Mouse (Mus musculus): Measurements from ENCODE around the gene Gm5936. TPM values are rescaled to one million over a fixed set of nuclear protein-coding genes. Genes with fewer than 3 reads are reported as not detected.
"Not testable (repeated sequence)": the region's sequence is repeated elsewhere in the genome, so short reads cannot be mapped to it uniquely, and the experiment has no call there.

Gene Gm5936
- polyA plus RNA-seq (2015; fragmentation: Nextera tagmentation; extraction: Ambion mirVana), result 0.08 TPM in 1 of 2 replicates, not detected in the other

DNA sequence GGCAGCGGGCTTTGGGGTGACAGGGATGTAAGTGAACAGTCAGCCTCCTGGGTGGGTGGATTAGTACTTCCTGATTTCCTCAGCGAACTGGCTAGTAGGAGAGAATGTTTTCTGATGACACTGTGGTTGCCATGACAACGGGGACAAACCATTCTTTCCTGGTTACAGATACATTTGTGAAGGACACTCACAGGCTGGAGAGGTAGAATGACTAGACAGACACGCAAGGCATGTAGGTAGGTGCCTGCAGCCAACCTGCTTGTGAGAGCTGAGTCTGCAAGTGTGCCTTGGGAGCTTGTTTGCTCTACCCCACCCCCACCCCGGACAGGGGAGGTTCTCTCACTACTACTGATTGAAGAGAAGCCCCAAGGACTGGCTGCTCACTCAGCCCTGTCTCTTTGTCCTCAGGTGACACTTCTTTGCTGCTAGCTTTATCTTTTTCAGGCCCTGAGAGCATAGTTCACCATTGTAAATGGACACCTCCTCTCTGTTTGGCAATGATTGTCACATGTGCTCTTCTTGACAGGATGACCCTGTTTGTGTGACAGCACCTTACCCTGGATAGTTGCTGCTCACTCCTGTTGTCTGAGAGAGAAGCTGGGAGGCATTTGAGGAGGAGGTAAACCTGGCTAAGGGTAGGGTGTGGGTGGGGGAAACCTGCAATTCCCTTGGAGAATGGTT is at the start of gene Gm5936:
Gene Gm5936 (plus strand): TSS at position 355 of the 681 bp plus-strand sequence.
- WGBS, result 63% methylated on average over 2 of the region's 5 CpGs
- H3K27me3 ChIP-seq (ENCODE audit: control insufficient read depth, insufficient read depth, low read length); H3K9me3 ChIP-seq (replicated peaks; ENCODE audit: control insufficient read depth, low read length); H3K4me3 ChIP-seq (ENCODE audit: low read length); ATAC-seq (replicated peaks; ENCODE audit: extremely low read depth, insufficient read depth, low FRiP score); H3K4me1 ChIP-seq (ENCODE audit: control insufficient read depth, insufficient read depth, low read length); H3K4me2 ChIP-seq (ENCODE audit: low read depth, low read length); H3K36me3 ChIP-seq (ENCODE audit: control insufficient read depth, insufficient read depth); H3K27ac ChIP-seq (ENCODE audit: low read length); H3K9ac ChIP-seq (ENCODE audit: low read length): not testable (repeated sequence)

DNA sequence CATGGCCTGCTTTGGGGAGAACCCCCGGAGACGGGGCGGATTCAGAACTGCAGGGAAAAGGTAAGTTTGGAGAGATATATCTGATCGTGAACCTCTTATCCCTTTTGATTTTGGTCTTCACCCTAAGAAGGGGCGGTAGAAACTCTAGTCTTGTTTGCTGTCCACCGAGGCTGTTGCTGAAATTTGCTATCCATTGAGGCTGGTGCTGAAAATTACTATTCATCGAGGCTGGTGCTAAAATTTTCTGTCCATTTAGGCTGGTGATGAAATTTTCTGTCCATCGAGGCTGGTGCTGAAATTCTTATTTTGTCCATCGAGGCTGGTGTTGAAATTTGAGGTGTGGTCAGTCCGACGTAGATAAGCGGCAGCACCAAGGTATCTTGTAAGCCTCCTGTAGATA is 19.1 kb downstream of the Gm5936 start:
- H3K27me3 ChIP-seq (ENCODE audit: control insufficient read depth, insufficient read depth, low read length); H3K4me1 ChIP-seq (ENCODE audit: control insufficient read depth, insufficient read depth, low read length); H3K9me3 ChIP-seq (replicated peaks; ENCODE audit: control insufficient read depth, low read length); H3K27ac ChIP-seq (ENCODE audit: low read length); H3K4me2 ChIP-seq (ENCODE audit: low read depth, low read length); ATAC-seq (replicated peaks; ENCODE audit: extremely low read depth, insufficient read depth, low FRiP score); H3K4me3 ChIP-seq (ENCODE audit: low read length); H3K9ac ChIP-seq (ENCODE audit: low read length); H3K36me3 ChIP-seq (ENCODE audit: control insufficient read depth, insufficient read depth): not testable (repeated sequence)
- 81% methylated on average over 12 of the region's 12 CpGs for WGBS

DNA sequence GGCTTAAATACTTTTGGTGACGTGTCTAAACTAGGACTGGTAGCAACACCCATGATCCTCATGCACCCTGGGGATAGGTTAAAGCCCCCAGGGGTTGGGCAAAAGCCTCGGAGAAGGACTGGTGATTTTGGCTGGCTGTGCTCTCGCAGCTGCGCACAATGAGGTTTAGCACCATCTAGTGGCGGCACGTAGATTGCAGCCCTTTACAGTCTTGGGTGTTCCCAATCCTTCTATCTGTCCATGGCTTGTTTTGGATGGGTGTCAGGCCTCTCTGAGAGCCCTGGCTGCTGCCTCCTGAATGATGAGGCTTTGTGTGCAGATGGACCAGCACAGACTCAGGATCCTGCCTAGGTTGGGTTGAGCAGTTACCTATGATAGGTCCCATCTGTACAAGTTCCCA is 43.1 kb downstream of the Gm5936 start:
- not testable (repeated sequence) for H3K9me3 ChIP-seq (replicated peaks; ENCODE audit: control insufficient read depth, low read length); H3K4me2 ChIP-seq (ENCODE audit: low read depth, low read length); H3K4me1 ChIP-seq (ENCODE audit: control insufficient read depth, insufficient read depth, low read length); H3K36me3 ChIP-seq (ENCODE audit: control insufficient read depth, insufficient read depth); H3K27me3 ChIP-seq (ENCODE audit: control insufficient read depth, insufficient read depth, low read length); H3K27ac ChIP-seq (ENCODE audit: low read length); H3K9ac ChIP-seq (ENCODE audit: low read length); ATAC-seq (replicated peaks; ENCODE audit: extremely low read depth, insufficient read depth, low FRiP score); H3K4me3 ChIP-seq (ENCODE audit: low read length)
- 30% methylated on average over 4 of the region's 6 CpGs for WGBS

Other genes with a start within 250 kb of the Gm5936 start
- not detected in 2 replicates for gene Olfr1325, start 244.5 kb upstream of the Gm5936 start, polyA plus RNA-seq (2015; fragmentation: Nextera tagmentation; extraction: Ambion mirVana)
- gene Gm5640, start 191.6 kb upstream of the Gm5936 start, polyA plus RNA-seq (2015; fragmentation: Nextera tagmentation; extraction: Ambion mirVana), result not detected in 2 replicates
- gene Gm6890, start 96.3 kb upstream of the Gm5936 start, polyA plus RNA-seq (2015; fragmentation: Nextera tagmentation; extraction: Ambion mirVana), result not detected in 2 replicates
- 4.0 and 4.9 TPM in 2 replicates for gene Gab3, start 248.3 kb downstream of the Gm5936 start, polyA plus RNA-seq (2015; fragmentation: Nextera tagmentation; extraction: Ambion mirVana)

Measured in heart, embryonic 16.5 days (tissue).